Mouse (Mus musculus) forebrain, embryonic 11.5 days (tissue): Measurements from ENCODE around the gene Cmya5. TPM values are rescaled to one million over a fixed set of nuclear protein-coding genes. Genes with fewer than 3 reads are reported as not detected.
"Not testable (repeated sequence)": the region's sequence is repeated elsewhere in the genome, so short reads cannot be mapped to it uniquely, and the experiment has no call there.

Experiments used
- ATAC-seq: fragments of 200-750 bp; cut with Nextera tagmentation; replicated peaks from 2 replicates; pipeline ENCODE4 v1.8.0; 2017; ENCODE audit warnings: moderate TSS enrichment; ENCODE audit not compliant: low FRiP score
- DNase-seq: peaks from one replicate; pipeline ENCODE4 v3.0.0-alpha.2; 2017; ENCODE audit warnings: low spot score
- H3K27ac ChIP-seq: fragments of 300-500 bp; sonication (generic); 2 replicates; pipeline ENCODE4 v1.5.1; 2014; ENCODE audit warnings: low read depth, low read length
- H3K27me3 ChIP-seq: fragments of 300-500 bp; sonication (generic); 2 replicates; pipeline ENCODE4 v1.6.1; 2014; ENCODE audit warnings: mild to moderate bottlenecking, low read length, mixed read lengths; ENCODE audit not compliant: control insufficient read depth, insufficient read depth
- H3K36me3 ChIP-seq: fragments of 300-500 bp; sonication (generic); 2 replicates; pipeline ENCODE4 v1.6.1; 2014; ENCODE audit warnings: mild to moderate bottlenecking, low read length, moderate library complexity, mixed read lengths; ENCODE audit not compliant: control insufficient read depth, insufficient read depth
- H3K4me1 ChIP-seq: fragments of 300-500 bp; sonication (generic); replicated peaks from 2 replicates; pipeline ENCODE4 v1.6.1; 2014; ENCODE audit warnings: low read length, mixed read lengths; ENCODE audit not compliant: control insufficient read depth, insufficient read depth
- H3K4me2 ChIP-seq: fragments of 300-500 bp; sonication (generic); 2 replicates; pipeline ENCODE4 v1.6.1; 2014; ENCODE audit warnings: low read depth, mild to moderate bottlenecking, low read length, moderate library complexity, mixed read lengths; ENCODE audit not compliant: severe bottlenecking
- H3K4me3 ChIP-seq: fragments of 300-500 bp; sonication (generic); 2 replicates; pipeline ENCODE4 v1.5.1; 2014; ENCODE audit warnings: low read depth, low read length
- H3K9ac ChIP-seq: fragments of 300-500 bp; sonication (generic); 2 replicates; pipeline ENCODE4 v1.6.1; 2014; ENCODE audit warnings: low read length
- H3K9me3 ChIP-seq: fragments of 300-500 bp; sonication (generic); 2 replicates; pipeline ENCODE4 v1.6.1; 2016; ENCODE audit warnings: low read length, mixed read lengths; ENCODE audit not compliant: control insufficient read depth
- WGBS: fragments of 180-500 bp; shearing (Covaris S2); extraction: QIAGEN DNeasy Blood & Tissue Kit; methylation state at CpG from one replicate; pipeline ENCODE4 v1.1.7; 2014; 5-methylcytosine and 5-hydroxymethylcytosine counted together
- polyA plus RNA-seq: library from polyadenylated mRNA; unstranded; fragments of >200 nt; fragmentation: Nextera tagmentation; extraction: Ambion mirVana; gene quantifications from 2 replicates; pipeline ENCODE4 v1.2.1, GENCODE M21; 2014

The Cmya5 gene
- polyA plus RNA-seq = 0.13 TPM in 1 of 2 replicates, not detected in the other

DNA sequence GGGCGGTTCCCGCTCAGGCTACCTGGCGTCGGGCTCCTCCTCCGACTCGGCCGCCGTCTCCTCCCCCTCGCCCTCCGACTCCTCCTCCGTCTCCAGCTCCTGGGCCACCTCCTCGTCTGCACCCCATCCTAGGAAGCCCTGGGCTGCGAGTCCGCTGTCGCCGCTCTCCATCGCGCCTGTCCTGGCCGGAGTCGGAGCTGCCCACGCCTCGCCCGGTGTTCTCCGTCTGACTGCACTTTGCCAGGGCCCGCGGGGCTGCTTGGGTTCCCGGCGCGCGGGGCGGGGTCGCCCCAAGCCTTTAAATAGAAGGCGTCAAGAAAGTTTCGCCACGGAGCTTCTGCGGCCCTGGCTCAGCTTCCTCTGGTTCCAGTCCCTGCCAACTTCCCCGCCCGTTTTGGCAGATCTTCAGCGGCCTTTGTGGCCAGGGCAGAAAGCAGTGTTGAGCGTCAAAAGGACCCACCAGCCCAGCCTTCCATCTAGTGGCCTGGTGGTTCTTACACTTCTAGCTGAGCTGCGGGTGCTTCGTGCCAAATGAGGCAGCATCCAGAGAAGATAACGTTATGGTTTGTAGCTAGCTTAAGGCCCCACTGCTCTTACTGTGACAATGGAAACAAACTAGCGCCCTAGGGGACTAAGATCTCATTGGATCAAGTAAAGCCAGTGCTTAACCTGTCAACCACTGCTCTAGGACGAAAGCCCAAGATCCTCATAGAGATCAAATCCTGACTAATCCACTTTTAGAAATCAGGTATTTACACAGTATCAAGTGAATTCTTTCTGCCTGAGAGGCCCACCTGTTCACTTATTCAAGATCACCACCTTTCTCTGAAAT lies at the start of gene Cmya5:
Gene Cmya5, minus strand, starts transcription at position 389 of the 832 bp plus-strand sequence.
- Histone ChIP-seq H3K27ac (no peak within 1 kb of the TSS), H3K36me3 (no peaks in the 10 kb centered on the region), H3K4me3 (peak within 1 kb of the TSS; percentile 39), H3K9ac (peak within 1 kb of the TSS; percentile 64), H3K27me3 (no peaks in the 10 kb centered on the region), H3K9me3 (no peaks in the 10 kb centered on the region), H3K4me2 (peak within 1 kb of the TSS; percentile 96), H3K4me1 (no peaks in the 10 kb centered on the region)
- peak; percentile 91 for ATAC-seq
- WGBS = under 1% methylated on average over 44 of the region's 45 CpGs
- peak; percentile 76 for DNase-seq

DNA sequence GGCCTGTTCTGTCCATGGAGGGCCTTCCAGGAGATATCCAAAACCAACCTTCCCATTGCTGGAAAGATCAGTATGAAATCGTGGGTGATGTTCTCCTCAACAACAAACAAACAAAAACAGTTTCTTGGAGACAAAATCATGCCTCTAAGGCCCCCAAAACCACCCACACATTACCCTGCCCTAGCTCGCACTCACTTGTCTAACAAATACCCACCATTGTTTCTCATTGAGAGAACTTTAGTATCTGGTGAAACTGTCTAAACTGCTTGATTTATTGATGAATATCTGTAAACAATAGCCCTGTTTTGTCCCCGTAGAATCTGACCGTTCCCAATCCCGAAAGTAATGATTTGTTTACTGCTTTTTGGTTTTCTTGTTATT lies 48.1 kb upstream of the Cmya5 start:
- Histone ChIP-seq H3K4me2 (peak overlapping the region; percentile 64), H3K4me3 (peak overlapping the region; percentile 93), H3K27ac (peak overlapping the region; percentile 81), H3K9ac (peak overlapping the region; percentile 94), H3K4me1 (no peaks in the 10 kb centered on the region), H3K27me3 (no peaks in the 10 kb centered on the region), H3K9me3 (no peaks in the 10 kb centered on the region), H3K36me3 (no peaks in the 10 kb centered on the region)
- DNase-seq (no peak), ATAC-seq (no peak)
- WGBS = 70% methylated on average over 5 of the region's 5 CpGs

DNA sequence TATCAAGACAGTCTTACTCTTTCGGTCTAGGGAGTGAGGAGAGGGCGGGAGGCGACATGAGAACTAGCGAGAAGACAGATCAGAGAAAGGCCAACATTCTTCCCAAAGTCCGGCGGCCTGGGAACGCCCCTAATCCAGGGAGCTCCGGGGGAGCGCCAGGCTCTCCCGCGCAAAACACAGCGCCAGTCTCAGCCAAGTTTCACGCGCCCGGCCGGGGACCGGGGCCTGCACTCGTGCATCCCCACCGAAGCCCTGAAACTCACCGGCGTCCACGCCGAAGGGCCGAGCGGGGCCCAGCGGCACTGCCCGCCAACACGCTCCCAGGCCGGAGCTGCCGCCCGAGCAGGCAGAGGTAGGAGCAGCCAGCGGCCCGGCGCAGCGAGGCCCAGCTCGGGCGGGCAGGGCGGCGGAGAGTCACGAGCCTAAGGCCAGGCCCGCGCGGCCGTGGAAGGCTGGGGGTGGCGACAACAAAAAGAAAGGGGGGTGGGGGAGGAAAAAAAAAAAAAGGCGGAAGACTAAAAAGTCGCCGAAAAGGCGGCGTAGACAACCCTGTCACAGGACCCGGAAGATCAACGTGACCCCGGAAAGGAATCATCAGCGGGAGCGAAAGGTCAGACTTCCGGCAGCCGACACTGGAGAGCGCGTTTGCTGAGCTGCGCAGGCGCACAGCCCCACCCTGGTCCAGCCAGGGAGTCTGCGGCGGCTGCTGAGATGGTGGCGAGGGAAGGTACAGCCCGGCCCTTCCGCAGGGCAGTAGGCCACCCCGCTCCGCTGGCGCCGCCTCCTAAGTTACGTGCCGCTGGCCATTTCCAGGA lies 47.5 kb upstream of the Cmya5 start, which contains the start of gene Tent2:
Gene Tent2, minus strand, starts transcription at position 555 of the 815 bp plus-strand sequence.
- no peaks in the 10 kb centered on the region for H3K9me3 ChIP-seq
- H3K4me2 ChIP-seq = peak within 1 kb of the TSS; percentile 64
- under 1% methylated on average over 69 of the region's 72 CpGs for WGBS
- peak within 1 kb of the TSS; percentile 93 for H3K4me3 ChIP-seq
- H3K36me3 ChIP-seq = no peaks in the 10 kb centered on the region
- no peaks in the 10 kb centered on the region for H3K27me3 ChIP-seq
- H3K9ac ChIP-seq = peak within 1 kb of the TSS; percentile 94
- ATAC-seq (peak; percentile 99), DNase-seq (peak; percentile 96)
- peak within 1 kb of the TSS; percentile 89 for H3K27ac ChIP-seq
- H3K4me1 ChIP-seq = no peaks in the 10 kb centered on the region

DNA sequence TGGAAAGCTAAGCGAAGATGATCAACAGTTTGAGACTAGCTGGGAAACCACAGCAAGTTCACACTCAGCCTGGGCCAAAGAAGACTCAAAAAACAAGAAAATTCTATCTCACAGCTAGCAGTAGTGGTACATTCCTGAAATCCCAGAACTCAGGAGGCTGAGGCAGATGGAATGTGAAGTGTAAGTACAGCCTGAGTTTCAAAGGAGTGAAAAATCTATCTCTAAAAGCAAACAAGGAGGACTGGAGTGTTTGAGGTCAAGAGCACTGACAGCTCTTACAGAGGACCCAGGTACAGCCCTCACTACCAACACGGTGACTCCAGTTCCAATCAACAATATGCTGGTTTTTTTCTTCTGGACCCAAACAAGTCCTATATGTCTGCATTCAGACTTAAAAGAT lies 44.9 kb upstream of the Cmya5 start:
- Histone ChIP-seq H3K27me3 (no peaks in the 10 kb centered on the region), H3K9ac (no peak overlapping the region), H3K27ac (no peak overlapping the region), H3K9me3 (no peaks in the 10 kb centered on the region), H3K36me3 (no peaks in the 10 kb centered on the region), H3K4me2 (no peak overlapping the region), H3K4me3 (no peak overlapping the region), H3K4me1 (no peaks in the 10 kb centered on the region)
- no peak for DNase-seq
- ATAC-seq = no peak
- WGBS = 88% methylated on average over 2 of the region's 2 CpGs

DNA sequence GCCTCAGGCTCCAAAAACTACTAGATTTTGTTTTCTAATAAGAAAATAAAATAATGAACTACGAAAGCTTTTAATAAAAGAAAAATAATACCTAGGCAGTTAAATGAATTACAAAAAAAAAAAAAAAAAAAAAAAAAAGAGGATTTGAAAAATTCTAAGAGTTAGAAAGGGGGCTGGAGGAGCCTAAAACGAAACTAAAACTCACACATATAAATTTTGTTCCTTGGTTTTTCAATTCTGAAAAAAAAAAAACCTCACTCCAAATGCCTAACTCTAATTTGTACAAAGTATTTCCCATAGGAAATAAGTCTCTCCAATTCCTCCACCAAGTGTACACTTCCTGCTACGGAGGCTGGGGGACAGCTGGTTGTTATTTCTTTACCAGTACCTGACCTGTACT lies 44.2 kb upstream of the Cmya5 start:
- no peaks in the 10 kb centered on the region for H3K27me3 ChIP-seq
- H3K4me3 ChIP-seq = no peak overlapping the region
- H3K4me2 ChIP-seq = no peak overlapping the region
- H3K9me3 ChIP-seq = no peaks in the 10 kb centered on the region
- no peak overlapping the region for H3K27ac ChIP-seq
- no peaks in the 10 kb centered on the region for H3K36me3 ChIP-seq
- no peak overlapping the region for H3K9ac ChIP-seq
- no peak for ATAC-seq
- 95% methylated on average over 3 of the region's 3 CpGs for WGBS
- no peak for DNase-seq
- no peaks in the 10 kb centered on the region for H3K4me1 ChIP-seq

DNA sequence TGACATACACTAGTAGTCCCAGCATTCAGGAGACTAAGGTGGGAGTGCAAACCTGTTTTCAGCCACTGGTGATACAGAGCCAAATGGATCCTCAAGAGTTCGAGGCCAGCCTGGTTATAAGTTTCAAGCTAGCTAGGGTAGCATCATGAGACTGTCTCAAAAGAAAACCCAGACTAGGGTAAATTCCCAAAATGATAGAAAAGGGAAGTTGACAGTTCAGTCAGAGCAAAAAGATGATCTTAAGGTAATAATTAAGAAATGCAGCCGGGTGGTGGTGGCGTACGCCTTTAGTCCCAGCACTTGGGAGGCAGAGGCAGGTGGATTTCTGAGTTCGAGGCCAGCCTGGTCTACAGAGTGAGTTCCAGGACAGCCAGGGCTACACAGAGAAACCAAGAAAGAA lies 43.3 kb upstream of the Cmya5 start:
- not testable (repeated sequence) for ATAC-seq

DNA sequence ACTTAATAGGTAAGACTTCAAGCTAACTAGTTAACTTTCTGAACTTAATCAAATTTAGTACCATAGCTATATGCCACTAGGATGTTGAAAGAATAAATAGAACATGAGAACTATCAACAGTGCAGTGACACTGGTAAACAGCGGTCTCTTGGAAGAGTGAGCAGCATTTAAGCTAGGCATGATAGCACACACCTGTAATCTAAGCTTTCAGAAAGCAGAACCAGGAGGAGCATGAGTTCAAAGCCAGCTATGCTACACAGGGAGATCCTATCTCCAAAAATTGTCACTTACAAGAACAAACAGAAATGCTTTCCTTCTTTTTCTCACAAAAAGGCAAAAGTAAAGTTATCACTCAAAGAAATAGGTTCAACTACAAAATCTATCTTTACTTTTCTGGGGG lies 35.8 kb upstream of the Cmya5 start:
- H3K4me2 ChIP-seq = no peak overlapping the region
- DNase-seq = no peak
- 95% methylated on average over 1 of the region's 1 CpGs for WGBS
- no peaks in the 10 kb centered on the region for H3K9me3 ChIP-seq
- H3K27me3 ChIP-seq = no peaks in the 10 kb centered on the region
- H3K27ac ChIP-seq = no peak overlapping the region
- peaks cover 2% of the 10 kb centered on the region; the same call in 1 of the 2 replicates for H3K36me3 ChIP-seq
- H3K4me3 ChIP-seq = no peak overlapping the region
- ATAC-seq = no peak
- H3K4me1 ChIP-seq = no peaks in the 10 kb centered on the region
- H3K9ac ChIP-seq = no peak overlapping the region

More for the DNA sequence above, 43.3 kb upstream of the Cmya5 start:
- DNase-seq, H3K27ac ChIP-seq, H3K9me3 ChIP-seq, H3K4me1 ChIP-seq, H3K36me3 ChIP-seq, H3K4me3 ChIP-seq, H3K27me3 ChIP-seq, H3K4me2 ChIP-seq, H3K9ac ChIP-seq: not testable (repeated sequence)
- 92% methylated on average over 5 of the region's 5 CpGs for WGBS

DNA sequence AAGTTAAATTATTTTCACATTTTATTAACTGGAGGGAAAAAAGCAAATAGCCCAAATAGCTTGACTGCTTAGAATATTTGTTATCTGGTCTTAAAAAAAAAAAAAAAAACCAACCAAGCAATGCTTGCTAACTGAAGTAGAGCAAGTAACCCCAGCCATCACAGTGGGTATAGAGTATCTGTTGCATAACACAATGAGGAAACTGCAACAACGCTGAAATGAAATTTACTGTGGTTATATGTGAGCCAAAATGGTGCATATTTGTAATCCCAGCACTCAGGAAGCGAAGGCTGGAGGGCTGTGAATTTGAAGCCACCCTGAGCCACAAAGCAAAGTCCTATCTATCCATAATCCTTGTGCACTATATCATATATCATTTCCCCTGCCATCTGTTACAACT lies 35.0 kb upstream of the Cmya5 start:
- H3K9ac ChIP-seq = no peak overlapping the region
- WGBS = 90% methylated on average over 2 of the region's 2 CpGs
- no peaks in the 10 kb centered on the region for H3K4me1 ChIP-seq

More for the DNA sequence above, 35.0 kb upstream of the Cmya5 start:
- Histone ChIP-seq H3K27ac (no peak overlapping the region), H3K4me3 (no peak overlapping the region), H3K4me2 (no peak overlapping the region), H3K9me3 (no peaks in the 10 kb centered on the region), H3K27me3 (no peaks in the 10 kb centered on the region), H3K36me3 (peaks cover 2% of the 10 kb centered on the region; the same call in 1 of the 2 replicates)
- ATAC-seq = no peak
- DNase-seq = no peak
